Mouse (Mus musculus) hindbrain, embryonic 15.5 days (tissue): ENCODE measurements around the gene Dennd5a. TPM values are rescaled to one million over a fixed set of nuclear protein-coding genes. Genes with fewer than 3 reads are reported as not detected.
"Not testable (repeated sequence)": the region's sequence is repeated elsewhere in the genome, so short reads cannot be mapped to it uniquely, and the experiment has no call there.

ENCODE experiments used
- ATAC-seq: fragments of 200-750 bp; cut with Nextera tagmentation; 2 replicates; pipeline ENCODE4 v1.8.0; 2017; ENCODE audit warnings: low read depth, moderate number of reproducible peaks, moderate TSS enrichment; ENCODE audit not compliant: low FRiP score
- H3K27ac ChIP-seq: fragments of 300-500 bp; sonication (generic); replicated peaks from 2 replicates; pipeline ENCODE4 v1.5.1; 2015; ENCODE audit warnings: mild to moderate bottlenecking, inconsistent platforms
- H3K27me3 ChIP-seq: fragments of 300-500 bp; sonication (generic); 2 replicates; pipeline ENCODE4 v1.6.1; 2015; ENCODE audit warnings: control low read depth, inconsistent platforms
- H3K36me3 ChIP-seq: fragments of 300-500 bp; sonication (generic); 2 replicates; pipeline ENCODE4 v1.6.1; 2015; ENCODE audit warnings: control low read depth, inconsistent platforms
- H3K4me1 ChIP-seq: fragments of 300-500 bp; sonication (generic); replicated peaks from 2 replicates; pipeline ENCODE4 v1.6.1; 2015; ENCODE audit warnings: control low read depth, inconsistent platforms
- H3K4me2 ChIP-seq: fragments of 300-500 bp; sonication (generic); 2 replicates; pipeline ENCODE4 v1.6.1; 2015; ENCODE audit warnings: moderate library complexity, mild to moderate bottlenecking, inconsistent platforms
- H3K4me3 ChIP-seq: fragments of 300-500 bp; sonication (generic); 2 replicates; pipeline ENCODE4 v1.5.1; 2015; ENCODE audit warnings: mild to moderate bottlenecking, inconsistent platforms
- H3K9ac ChIP-seq: fragments of 300-500 bp; sonication (generic); 2 replicates; pipeline ENCODE4 v1.6.1; 2015; ENCODE audit warnings: inconsistent platforms
- H3K9me3 ChIP-seq: fragments of 300-500 bp; sonication (generic); 2 replicates; pipeline ENCODE4 v1.6.1; 2016; ENCODE audit warnings: control low read depth, inconsistent platforms
- WGBS: fragments of 180-500 bp; shearing (Covaris S2); methylation state at CpG from one replicate; pipeline ENCODE4 v1.1.7; 2015; 5-methylcytosine and 5-hydroxymethylcytosine counted together
- polyA plus RNA-seq: library from polyadenylated mRNA; unstranded; fragments of >200 nt; fragmentation: Nextera tagmentation; extraction: Ambion mirVana; gene quantifications from 2 replicates; pipeline ENCODE4 v1.2.1, GENCODE M21; 2015

Gene Dennd5a
- polyA plus RNA-seq, 1 experiment from 2014 or later = 44.6 TPM

GRCm38 (mm10) chr7:109986133-109986669 lies 25.9 kb upstream of the Dennd5a start:
- peak; percentile 99 for ATAC-seq
- H3K4me2 ChIP-seq = peak overlapping the region; percentile 71
- H3K9me3 ChIP-seq = no peaks in the 10 kb centered on the region
- peak overlapping the region; percentile 84 for H3K27ac ChIP-seq
- under 1% methylated on average over 43 of the region's 43 CpGs for WGBS
- H3K4me1 ChIP-seq = peaks cover 21% of the 10 kb centered on the region
- peaks cover 10% of the 10 kb centered on the region for H3K36me3 ChIP-seq
- H3K9ac ChIP-seq = peak overlapping the region; percentile 60
- H3K4me3 ChIP-seq = peak overlapping the region; percentile 59
- no peaks in the 10 kb centered on the region for H3K27me3 ChIP-seq

GRCm38 (mm10) chr7:109985661-109986132 lies 25.4 kb upstream of the Dennd5a start:
- peak overlapping the region; percentile 84 for H3K27ac ChIP-seq
- peaks cover 10% of the 10 kb centered on the region for H3K36me3 ChIP-seq
- peak overlapping the region; percentile 60 for H3K9ac ChIP-seq
- no peaks in the 10 kb centered on the region for H3K9me3 ChIP-seq
- peak overlapping the region; percentile 59 for H3K4me3 ChIP-seq
- H3K27me3 ChIP-seq = no peaks in the 10 kb centered on the region
- peak overlapping the region; percentile 71 for H3K4me2 ChIP-seq
- ATAC-seq = no peak
- peaks cover 21% of the 10 kb centered on the region for H3K4me1 ChIP-seq
- WGBS = under 1% methylated on average over 27 of the region's 27 CpGs

- H3K27me3 ChIP-seq, H3K27ac ChIP-seq, H3K9me3 ChIP-seq, ATAC-seq, H3K9ac ChIP-seq: not testable (repeated sequence)
- 82% methylated on average over 5 of the region's 5 CpGs for WGBS
- Histone ChIP-seq H3K4me1 (peaks cover 21% of the 10 kb centered on the region), H3K4me2 (peak overlapping the region; percentile 71), H3K36me3 (peaks cover 15% of the 10 kb centered on the region), H3K4me3 (0 out of 2 replicates have a peak overlapping the region, but pooled peaks have one; percentile 59)
Measured at GRCm38 (mm10) chr7:109984608-109985007, 24.3 kb upstream of the Dennd5a start.

- not testable (repeated sequence) for H3K4me2 ChIP-seq, H3K4me1 ChIP-seq, H3K9ac ChIP-seq, H3K9me3 ChIP-seq, H3K27ac ChIP-seq, ATAC-seq, H3K27me3 ChIP-seq, H3K4me3 ChIP-seq
- WGBS = 69% methylated on average over 5 of the region's 5 CpGs
- H3K36me3 ChIP-seq = peaks cover 45% of the 10 kb centered on the region
Measured at GRCm38 (mm10) chr7:109977131-109977530, 16.9 kb upstream of the Dennd5a start.

- no peak overlapping the region for H3K4me3 ChIP-seq
- no peaks in the 10 kb centered on the region for H3K27me3 ChIP-seq
- H3K27ac ChIP-seq = no peak overlapping the region
- no peaks in the 10 kb centered on the region for H3K4me1 ChIP-seq
- H3K4me2 ChIP-seq = no peak overlapping the region
- peaks cover 38% of the 10 kb centered on the region for H3K36me3 ChIP-seq
- H3K9me3 ChIP-seq = no peaks in the 10 kb centered on the region
- no peak overlapping the region for H3K9ac ChIP-seq
- WGBS = 93% methylated on average over 6 of the region's 6 CpGs
- ATAC-seq = no peak
Measured at GRCm38 (mm10) chr7:109975966-109976715, 15.9 kb upstream of the Dennd5a start.

- ATAC-seq = no peak
Measured at GRCm38 (mm10) chr7:109969542-109969941, 9.3 kb upstream of the Dennd5a start.

GRCm38 (mm10) chr7:109968924-109969450 lies 8.7 kb upstream of the Dennd5a start:
- Histone ChIP-seq H3K9me3 (no peaks in the 10 kb centered on the region), H3K4me3 (no peak overlapping the region), H3K4me2 (no peak overlapping the region), H3K36me3 (peaks cover 9% of the 10 kb centered on the region; the same call in 1 of the 2 replicates), H3K4me1 (peaks cover 11% of the 10 kb centered on the region; the same call in 1 of the 2 replicates), H3K27me3 (no peaks in the 10 kb centered on the region), H3K9ac (no peak overlapping the region), H3K27ac (peak overlapping the region; percentile 66)
- ATAC-seq = peak; percentile 71
- WGBS = 0% methylated on average over 2 of the region's 2 CpGs

More at GRCm38 (mm10) chr7:109969542-109969941, 9.3 kb upstream of the Dennd5a start:
- Histone ChIP-seq H3K4me2 (no peak overlapping the region), H3K27ac (peak overlapping the region; percentile 61; the same call in 1 of the 2 replicates), H3K36me3 (peaks cover 9% of the 10 kb centered on the region; the same call in 1 of the 2 replicates), H3K4me3 (no peak overlapping the region), H3K27me3 (no peaks in the 10 kb centered on the region), H3K9ac (no peak overlapping the region), H3K4me1 (peaks cover 11% of the 10 kb centered on the region; the same call in 1 of the 2 replicates), H3K9me3 (no peaks in the 10 kb centered on the region)

- Histone ChIP-seq H3K36me3 (peaks cover 6% of the 10 kb centered on the region; the same call in 1 of the 2 replicates), H3K4me1 (peaks cover 11% of the 10 kb centered on the region; the same call in 1 of the 2 replicates), H3K4me3 (no peak overlapping the region), H3K9me3 (no peaks in the 10 kb centered on the region), H3K27me3 (no peaks in the 10 kb centered on the region), H3K9ac (no peak overlapping the region), H3K4me2 (no peak overlapping the region), H3K27ac (peak overlapping the region; percentile 66)
- ATAC-seq = peak; percentile 83
- WGBS = 49% methylated on average over 11 of the region's 11 CpGs
Measured at GRCm38 (mm10) chr7:109967805-109968579, 7.7 kb upstream of the Dennd5a start.

GRCm38 (mm10) chr7:109965658-109966057 lies 5.4 kb upstream of the Dennd5a start:
- Histone ChIP-seq H3K9ac (no peak overlapping the region), H3K4me2 (no peak overlapping the region), H3K4me3 (no peak overlapping the region), H3K4me1 (peaks cover 21% of the 10 kb centered on the region), H3K9me3 (no peaks in the 10 kb centered on the region), H3K27ac (no peak overlapping the region), H3K36me3 (no peaks in the 10 kb centered on the region), H3K27me3 (no peaks in the 10 kb centered on the region)
- ATAC-seq = no peak

GRCm38 (mm10) chr7:109963707-109964106 lies 3.4 kb upstream of the Dennd5a start:
- Histone ChIP-seq H3K27me3 (no peaks in the 10 kb centered on the region), H3K4me1 (peaks cover 24% of the 10 kb centered on the region)
- 94% methylated on average over 4 of the region's 4 CpGs for WGBS

GRCm38 (mm10) chr7:109962596-109962995 lies 2.3 kb upstream of the Dennd5a start:
- Histone ChIP-seq H3K4me3 (no peak overlapping the region), H3K27me3 (no peaks in the 10 kb centered on the region), H3K9ac (no peak overlapping the region), H3K4me2 (no peak overlapping the region), H3K27ac (no peak overlapping the region), H3K4me1 (peaks cover 29% of the 10 kb centered on the region), H3K36me3 (no peaks in the 10 kb centered on the region), H3K9me3 (no peaks in the 10 kb centered on the region)
- no peak for ATAC-seq
- WGBS = 79% methylated on average over 4 of the region's 4 CpGs

More at GRCm38 (mm10) chr7:109963707-109964106, 3.4 kb upstream of the Dennd5a start:
- Histone ChIP-seq H3K4me2 (no peak overlapping the region), H3K9me3 (no peaks in the 10 kb centered on the region), H3K27ac (no peak overlapping the region), H3K4me3 (no peak overlapping the region), H3K9ac (no peak overlapping the region), H3K36me3 (no peaks in the 10 kb centered on the region)
- no peak for ATAC-seq
